Mouse (Mus musculus) spleen, adult 2 months (tissue): Measurements from ENCODE around the gene Slc25a23. TPM values are rescaled to one million over a fixed set of nuclear protein-coding genes. Genes with fewer than 3 reads are reported as not detected.
"Not testable (repeated sequence)": the region's sequence is repeated elsewhere in the genome, so short reads cannot be mapped to it uniquely, and the experiment has no call there.

Source experiments
- DNase-seq, 2 experiments: peaks; one replicate each; pipeline versions ENCODE4 v3.0.0 to v3.0.0-alpha.2; 2012 to 2021; ENCODE audit warnings: low spot score in 2 of 2, low read depth in 1 of 2
- H3K27ac ChIP-seq: fragments of 200-500 bp; 2 replicates; pipeline ENCODE4 v1.5.1; 2012; ENCODE audit warnings: low read length, inconsistent platforms; ENCODE audit not compliant: insufficient read depth
- H3K27me3 ChIP-seq: fragments of 200-500 bp; 2 replicates; pipeline ENCODE4 v1.6.1; 2012; ENCODE audit warnings: mild to moderate bottlenecking, moderate library complexity, low read length, inconsistent platforms; ENCODE audit not compliant: control insufficient read depth, insufficient read depth
- H3K36me3 ChIP-seq: fragments of 200-500 bp; 2 replicates; pipeline ENCODE4 v1.6.1; 2012; ENCODE audit warnings: mild to moderate bottlenecking, low read length, inconsistent platforms; ENCODE audit not compliant: control insufficient read depth, insufficient read depth
- H3K4me1 ChIP-seq: fragments of 200-500 bp; 2 replicates; pipeline ENCODE4 v1.6.1; 2011; ENCODE audit warnings: inconsistent platforms; ENCODE audit not compliant: control insufficient read depth, insufficient read depth, insufficient read length
- H3K4me3 ChIP-seq: fragments of 200-500 bp; 2 replicates; pipeline ENCODE4 v1.5.1; 2011; ENCODE audit warnings: mild to moderate bottlenecking, inconsistent platforms; ENCODE audit not compliant: insufficient read depth, insufficient read length; ENCODE audit errors: extremely low read depth
- CTCF ChIP-seq: fragments of 200-500 bp; IDR thresholded peaks from 2 replicates; pipeline ENCODE4 v1.5.1; 2011; ENCODE audit warnings: mild to moderate bottlenecking, inconsistent platforms; ENCODE audit not compliant: insufficient read depth, insufficient read length, insufficient replicate concordance; ENCODE audit errors: extremely low read depth
- POLR2A ChIP-seq: fragments of 200-500 bp; IDR thresholded peaks from 2 replicates; pipeline ENCODE4 v1.6.1; 2011; ENCODE audit warnings: low read depth, low read length, inconsistent platforms
- WGBS: fragments of 180-500 bp; shearing (Covaris S2); methylation state at CpG from one replicate; pipeline ENCODE4 v1.1.7; 2018; 5-methylcytosine and 5-hydroxymethylcytosine counted together
- polyA plus RNA-seq: library from polyadenylated mRNA; depleted of rRNA; stranded (reverse); fragments of >200 nt; gene quantifications from 2 replicates; pipeline ENCODE4 v1.2.3, GENCODE M21; 2012

Slc25a23 gene
- polyA plus RNA-seq, 1 experiment: 10.7 TPM

DNA sequence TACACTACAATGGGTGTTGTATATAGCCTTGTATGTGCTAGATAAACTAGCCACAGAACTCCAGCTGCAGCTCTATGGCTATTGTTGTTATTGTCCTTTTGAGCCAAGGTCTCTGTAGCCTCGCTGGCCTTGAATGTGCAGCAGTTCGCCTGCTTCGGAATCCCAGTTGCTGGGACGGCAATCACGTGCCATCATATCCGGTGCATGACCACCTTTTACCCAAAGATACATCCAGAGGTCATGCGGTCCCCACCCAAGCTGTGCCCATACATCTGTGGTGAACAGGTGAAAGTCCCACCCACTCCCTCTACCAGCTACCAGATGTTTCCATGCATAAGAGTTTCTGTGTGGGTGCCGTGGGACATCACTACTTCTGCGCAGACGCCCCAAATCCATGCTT lies 1.4 kb upstream of the Slc25a23 start:
- peaks cover 18% of the 10 kb centered on the region; the same call in 1 of the 2 replicates for H3K4me1 ChIP-seq
- 0 out of 2 replicates have a peak, but pooled peaks cover 1% of the 10 kb centered on the region for H3K36me3 ChIP-seq
- no peak for DNase-seq
- WGBS: 35% methylated on average over 10 of the region's 10 CpGs
- H3K27ac ChIP-seq: no peak overlapping the region; the same call in 1 of the 2 replicates
- H3K27me3 ChIP-seq: 0 out of 2 replicates have a peak, but pooled peaks cover 2% of the 10 kb centered on the region
- TF ChIP-seq CTCF (no peak), POLR2A (no peak)
- no peak overlapping the region for H3K4me3 ChIP-seq

DNA sequence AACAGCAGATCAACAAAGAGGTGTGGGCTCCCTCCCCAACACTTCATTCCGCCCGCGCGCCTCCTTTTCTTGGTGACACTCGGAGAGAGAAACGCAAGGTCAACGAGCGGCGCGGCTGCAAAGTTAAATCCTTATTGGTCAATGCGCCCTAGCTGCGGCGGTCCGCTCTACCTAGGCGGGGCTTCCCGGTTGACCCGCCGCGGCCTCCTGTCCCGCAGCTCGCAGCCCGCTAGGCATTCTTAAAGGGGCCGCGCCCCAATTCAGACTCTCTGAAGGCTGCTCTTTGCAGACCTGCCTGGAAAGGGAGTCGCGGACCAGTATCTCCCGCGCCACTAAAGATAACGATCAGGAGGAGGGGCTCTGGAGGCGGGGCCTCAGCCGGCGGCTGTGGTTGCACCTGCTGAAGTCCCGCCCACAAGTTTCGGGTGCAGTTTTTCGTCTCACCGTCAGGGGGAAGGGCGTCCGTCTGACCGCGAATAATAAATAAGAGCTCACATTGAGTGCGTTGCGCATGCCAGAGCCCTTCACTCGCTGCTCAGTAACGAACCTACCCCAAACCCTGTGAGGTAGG lies 653 bp upstream of the Slc25a23 start:
- Histone ChIP-seq H3K4me1 (peaks cover 18% of the 10 kb centered on the region; the same call in 1 of the 2 replicates), H3K27me3 (0 out of 2 replicates have a peak, but pooled peaks cover 2% of the 10 kb centered on the region), H3K4me3 (peak overlapping the region; percentile 82), H3K36me3 (0 out of 2 replicates have a peak, but pooled peaks cover 1% of the 10 kb centered on the region), H3K27ac (peak overlapping the region; percentile 95)
- WGBS: under 1% methylated on average over 44 of the region's 44 CpGs
- peak; percentile 94 to 95 for DNase-seq
- TF ChIP-seq CTCF: peak; percentile 61; the same call in 1 of the 2 replicates
- no peak; the same call in 1 of the 2 replicates for TF ChIP-seq POLR2A

DNA sequence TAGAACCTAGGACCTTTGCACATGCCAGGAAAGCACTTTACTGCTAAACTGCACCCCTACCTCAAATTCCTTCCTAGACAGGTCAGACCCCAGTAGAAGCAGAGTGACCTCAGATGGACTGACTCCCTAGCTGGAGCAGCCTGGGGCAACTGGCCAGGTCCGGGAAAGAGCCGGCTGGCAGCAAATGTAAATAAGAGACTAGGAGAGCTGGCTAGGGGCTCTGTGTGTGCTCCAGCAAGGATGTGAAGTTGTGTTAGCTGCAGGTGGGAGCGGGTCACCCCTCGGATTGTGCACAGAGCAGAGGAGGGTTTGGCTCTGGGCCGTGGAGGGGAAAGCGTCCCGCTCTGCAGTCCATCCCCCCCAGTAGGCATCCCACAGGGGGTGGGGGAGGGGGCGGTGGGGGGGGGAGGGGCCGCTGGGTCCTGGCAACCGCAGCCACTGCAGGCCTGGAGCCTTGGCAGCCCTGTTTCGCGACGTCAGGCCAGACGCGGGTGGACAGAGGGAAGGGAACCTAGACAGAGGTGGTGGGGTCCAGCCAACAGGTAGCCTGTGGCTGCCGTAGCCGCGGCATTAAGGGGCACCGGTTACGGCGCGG lies 675 bp downstream of the Slc25a23 start, which contains the start of gene Crb3:
Gene Crb3, plus strand, starts transcription at position 215 of the 595 bp plus-strand sequence.
- no peaks in the 10 kb centered on the region for H3K36me3 ChIP-seq
- 15% methylated on average over 19 of the region's 22 CpGs for WGBS
- H3K4me3 ChIP-seq: peak within 1 kb of the TSS; percentile 82
- H3K27me3 ChIP-seq: 0 out of 2 replicates have a peak, but pooled peaks cover 2% of the 10 kb centered on the region
- H3K4me1 ChIP-seq: peaks cover 18% of the 10 kb centered on the region; the same call in 1 of the 2 replicates
- no peak for TF ChIP-seq POLR2A
- TF ChIP-seq CTCF: no peak
- H3K27ac ChIP-seq: no peak within 1 kb of the TSS
- no peak for DNase-seq

DNA sequence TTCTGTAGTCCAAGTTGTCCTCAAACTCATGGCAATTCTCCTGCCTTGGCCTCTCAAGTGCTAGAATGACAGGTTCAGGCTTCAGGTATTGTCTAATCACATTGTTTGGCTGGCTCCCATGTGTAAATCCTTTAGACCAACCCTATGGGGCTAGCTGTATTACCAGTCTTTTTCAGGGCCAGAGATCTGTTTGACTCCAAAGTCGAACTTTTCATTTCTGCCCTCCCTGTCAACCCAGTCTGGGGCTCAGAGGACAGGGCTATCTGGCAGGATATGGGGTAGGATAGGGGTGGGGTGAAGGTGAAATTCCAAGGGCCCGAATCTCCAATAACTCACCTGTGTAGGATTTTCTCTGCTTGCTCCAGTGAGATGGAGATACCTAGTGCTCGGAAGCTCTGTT lies 3.4 kb downstream of the Slc25a23 start:
- Histone ChIP-seq H3K27ac (no peak overlapping the region), H3K4me1 (peaks cover 8% of the 10 kb centered on the region; the same call in 1 of the 2 replicates), H3K27me3 (no peaks in the 10 kb centered on the region), H3K4me3 (no peak overlapping the region), H3K36me3 (no peaks in the 10 kb centered on the region)
- 84% methylated on average over 3 of the region's 3 CpGs for WGBS
- TF ChIP-seq POLR2A (no peak), CTCF (no peak)
- DNase-seq: no peak

DNA sequence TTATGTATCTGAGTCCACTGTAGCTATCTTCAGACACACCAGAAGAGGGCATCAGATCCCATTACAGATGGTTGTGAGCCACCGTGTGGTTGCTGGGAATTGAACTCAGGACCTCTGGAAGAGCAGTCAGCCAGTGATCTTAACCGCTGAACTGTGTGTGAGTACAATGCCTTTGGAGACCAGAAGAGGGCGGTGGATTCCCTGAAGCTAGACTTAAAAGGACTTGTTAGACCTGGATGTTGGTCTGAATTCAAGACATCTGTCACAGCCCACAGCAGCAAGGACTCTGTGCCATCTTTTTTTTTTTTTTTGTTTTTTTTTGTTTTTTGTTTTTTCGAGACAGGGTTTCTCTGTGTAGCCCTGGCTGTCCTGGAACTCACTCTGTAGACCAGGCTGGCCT lies 8.0 kb downstream of the Slc25a23 start:
- not testable (repeated sequence) for H3K27me3 ChIP-seq, H3K36me3 ChIP-seq, H3K27ac ChIP-seq, DNase-seq, H3K4me1 ChIP-seq, H3K4me3 ChIP-seq
- peak; percentile 4; the same call in 1 of the 2 replicates for TF ChIP-seq CTCF
- 86% methylated on average over 4 of the region's 4 CpGs for WGBS

DNA sequence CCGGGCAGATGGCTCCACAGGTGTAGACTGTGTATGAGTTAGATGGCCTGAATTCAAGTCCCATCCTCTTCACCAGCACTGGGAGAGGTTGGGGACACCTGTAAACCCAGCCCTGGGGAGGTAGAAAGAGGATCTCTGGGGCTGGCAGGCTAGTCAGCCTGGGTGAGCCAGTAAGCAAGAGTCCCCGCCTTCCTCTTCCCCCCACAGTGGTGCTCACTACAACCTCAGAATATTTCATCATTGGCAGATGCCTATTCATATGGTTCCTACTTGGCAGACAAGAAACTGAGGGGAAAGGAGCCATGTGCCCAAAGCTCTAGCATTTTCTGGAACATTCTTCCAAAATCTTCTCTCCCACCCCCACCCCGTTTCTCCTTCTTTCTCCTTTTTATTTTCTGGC lies 10.8 kb downstream of the Slc25a23 start:
- Histone ChIP-seq H3K27me3 (no peaks in the 10 kb centered on the region), H3K27ac (no peak overlapping the region), H3K4me1 (no peaks in the 10 kb centered on the region), H3K36me3 (no peaks in the 10 kb centered on the region), H3K4me3 (no peak overlapping the region)
- TF ChIP-seq POLR2A: no peak
- DNase-seq: no peak
- 60% methylated on average over 3 of the region's 3 CpGs for WGBS

DNA sequence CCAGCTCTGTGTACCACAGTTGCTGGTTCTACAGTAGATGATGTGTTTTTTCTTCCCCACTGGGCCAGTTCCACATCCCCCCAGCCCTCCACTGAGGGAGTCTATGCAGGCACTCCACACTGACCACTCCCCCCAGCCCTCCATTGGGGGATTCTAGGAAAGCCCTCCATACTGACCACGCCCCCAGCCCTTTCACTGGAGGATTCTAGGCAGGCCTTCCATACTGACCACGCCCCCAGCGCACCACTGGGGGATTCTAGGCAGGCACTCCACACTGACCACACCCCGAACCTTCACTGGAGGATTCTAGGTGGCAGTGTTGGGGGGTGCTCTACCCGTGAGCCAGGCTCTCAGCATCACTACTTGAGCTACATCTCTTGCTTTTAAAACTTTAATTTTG lies 12.3 kb downstream of the Slc25a23 start:
- no peak for DNase-seq
- H3K27me3 ChIP-seq: no peaks in the 10 kb centered on the region
- H3K36me3 ChIP-seq: no peaks in the 10 kb centered on the region
- no peak overlapping the region for H3K27ac ChIP-seq
- 87% methylated on average over 5 of the region's 5 CpGs for WGBS
- H3K4me1 ChIP-seq: no peaks in the 10 kb centered on the region
- no peak overlapping the region for H3K4me3 ChIP-seq
- TF ChIP-seq CTCF: no peak
- no peak for TF ChIP-seq POLR2A
